Mouse (Mus musculus): ENCODE measurements at regions not wholly inside any gene's neighbourhood (a gene's known extent, or its start where the extent isn't known, plus 50 kb on each side); places are given as distances from the start of the nearest gene placed in this dataset.

- no peak for DNase-seq
Measured at GRCm38 (mm10) chr16:86524135-86524534, 622.5 kb upstream of the Adamts5 start.

GRCm38 (mm10) chr16:86516935-86517334 lies 615.3 kb upstream of the Adamts5 start:
- DNase-seq = no peak

GRCm38 (mm10) chr16:86516144-86516543 lies 614.5 kb upstream of the Adamts5 start:
- no peak for DNase-seq

GRCm38 (mm10) chr16:86501074-86501952 lies 599.7 kb upstream of the Adamts5 start:
- no peak for DNase-seq

GRCm38 (mm10) chr16:86475145-86475544 lies 573.5 kb upstream of the Adamts5 start:
- peak; percentile 5 to 8 for DNase-seq

GRCm38 (mm10) chr16:86473059-86473740 lies 571.6 kb upstream of the Adamts5 start:
- DNase-seq = peak; percentile 24 to 46

GRCm38 (mm10) chr16:86461073-86461472 lies 559.4 kb upstream of the Adamts5 start:
- DNase-seq = no peak

- DNase-seq = no peak
Measured at GRCm38 (mm10) chr16:86456649-86457048, 555.0 kb upstream of the Adamts5 start.

- no peak for DNase-seq
Measured at GRCm38 (mm10) chr16:86454810-86455209, 553.2 kb upstream of the Adamts5 start.

GRCm38 (mm10) chr16:86454031-86454430 lies 552.4 kb upstream of the Adamts5 start:
- no peak for DNase-seq

GRCm38 (mm10) chr16:86448478-86449160 lies 547.0 kb upstream of the Adamts5 start:
- DNase-seq = no peak

GRCm38 (mm10) chr16:86419458-86419857 lies 517.8 kb upstream of the Adamts5 start:
- DNase-seq = peak; percentile 68 to 77

GRCm38 (mm10) chr16:86404309-86404708 lies 502.7 kb upstream of the Adamts5 start:
- no peak for DNase-seq

- DNase-seq = no peak
Measured at GRCm38 (mm10) chr16:86401381-86401780, 499.8 kb upstream of the Adamts5 start.

- no peak for DNase-seq
Measured at GRCm38 (mm10) chr16:86399288-86399687, 497.7 kb upstream of the Adamts5 start.

- DNase-seq = no peak
Measured at GRCm38 (mm10) chr16:86397521-86397920, 495.9 kb upstream of the Adamts5 start.

GRCm38 (mm10) chr16:86389063-86389723 lies 487.6 kb upstream of the Adamts5 start:
- DNase-seq = peak in 1 of 2 experiments; percentile 4

- no peak for DNase-seq
Measured at GRCm38 (mm10) chr16:86388128-86388527, 486.5 kb upstream of the Adamts5 start.

- no peak for DNase-seq
Measured at GRCm38 (mm10) chr16:86377991-86378390, 476.4 kb upstream of the Adamts5 start.

- DNase-seq = peak in 1 of 2 experiments; percentile 2
Measured at GRCm38 (mm10) chr16:86371652-86372051, 470.0 kb upstream of the Adamts5 start.

GRCm38 (mm10) chr16:86368449-86368848 lies 466.8 kb upstream of the Adamts5 start:
- no peak for DNase-seq

- no peak for DNase-seq
Measured at GRCm38 (mm10) chr16:86366197-86366596, 464.6 kb upstream of the Adamts5 start.

Measured in adrenal gland, postnatal 36 days (tissue).